Mouse (Mus musculus): ENCODE measurements around the gene Eif4ebp2. TPM values are rescaled to one million over a fixed set of nuclear protein-coding genes. Genes with fewer than 3 reads are reported as not detected.
A peak's percentile ranks its signal among the peaks of the same experiment; 100 is the strongest.

Gene Eif4ebp2
- polyA plus RNA-seq, 1 experiment: 93.7 TPM

DNA sequence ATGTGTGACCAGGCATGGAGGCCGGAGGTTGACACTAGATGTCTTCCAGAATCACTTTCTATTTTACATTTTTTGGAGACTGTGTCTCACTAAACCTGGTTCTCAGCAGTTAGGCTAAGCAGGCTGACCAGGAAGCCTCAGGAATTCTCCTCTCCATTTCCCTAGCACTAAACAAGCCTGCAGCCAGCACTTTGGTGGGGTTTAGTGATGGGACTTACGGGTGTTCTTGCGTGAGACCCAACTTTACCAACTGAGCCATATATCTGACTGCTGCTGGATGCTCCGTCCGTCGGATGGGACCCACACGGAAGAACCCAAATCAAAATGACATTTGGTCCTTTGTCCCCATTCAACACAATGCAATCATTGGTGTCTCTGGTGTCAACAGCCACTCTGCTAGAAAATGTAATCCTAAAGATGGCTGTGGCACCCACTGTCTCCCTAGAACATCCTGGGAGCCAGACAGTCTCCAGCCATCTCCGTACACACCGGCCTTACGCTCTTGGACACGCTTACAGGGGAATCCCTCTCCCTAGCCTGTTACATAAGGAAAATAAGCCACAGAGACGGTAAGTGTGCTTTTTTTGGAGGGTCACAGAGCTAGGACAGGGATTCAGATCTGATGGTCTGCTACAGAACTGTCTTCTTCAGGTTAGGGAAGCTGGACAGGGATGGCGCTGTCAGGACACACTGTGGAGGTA, 73.0 kb downstream of the Eif4ebp2 start:
- no peak overlapping the region for H3K4me3 ChIP-seq (ENCODE audit: extremely low read depth, insufficient read depth, insufficient read length)
- H3K36me3 ChIP-seq (ENCODE audit: control insufficient read depth, insufficient read depth, low read length): no peaks in the 10 kb centered on the region
- no peak for DNase-seq (ENCODE audit: low read depth in 1 of 2, low spot score in 2 of 2)
- TF ChIP-seq POLR2A (IDR thresholded peaks at IDR 0.05; ENCODE audit: low read depth, low read length) (no peak), CTCF (IDR thresholded peaks at IDR 0.05; ENCODE audit: extremely low read depth, insufficient read depth, insufficient read length, insufficient replicate concordance) (no peak)
- peaks cover 8% of the 10 kb centered on the region for H3K27me3 ChIP-seq (ENCODE audit: control insufficient read depth, insufficient read depth, low read length)
- peak overlapping the region; percentile 58; the same call in 1 of the 2 replicates for H3K27ac ChIP-seq (ENCODE audit: insufficient read depth, low read length)
- WGBS: 90% methylated on average over 13 of the region's 13 CpGs
- no peaks in the 10 kb centered on the region for H3K4me1 ChIP-seq (ENCODE audit: control insufficient read depth, insufficient read depth, insufficient read length)

DNA sequence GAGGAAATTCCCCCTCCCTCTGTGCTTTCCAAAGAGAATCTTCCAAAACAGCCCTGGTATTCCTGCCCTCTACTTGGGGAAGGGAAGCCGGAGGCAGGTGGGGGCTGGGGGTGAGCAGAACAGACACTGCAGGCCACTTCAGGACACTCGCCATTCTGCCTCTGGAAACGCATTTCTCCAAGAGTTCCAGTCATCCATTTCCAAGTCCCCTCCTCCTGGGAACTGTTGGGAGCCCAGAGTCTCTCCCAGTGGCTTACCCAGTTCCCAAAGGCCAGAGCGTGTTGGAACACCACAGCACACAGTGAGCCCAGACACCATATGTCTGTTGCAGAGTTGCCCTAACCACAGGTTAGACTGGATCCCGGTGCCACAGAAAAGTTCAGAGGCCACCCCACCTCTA, 73.8 kb downstream of the Eif4ebp2 start:
- 83% methylated on average over 5 of the region's 5 CpGs for WGBS
- peaks cover 8% of the 10 kb centered on the region for H3K27me3 ChIP-seq (ENCODE audit: control insufficient read depth, insufficient read depth, low read length)
- TF ChIP-seq POLR2A (IDR thresholded peaks at IDR 0.05; ENCODE audit: low read depth, low read length) (no peak), CTCF (IDR thresholded peaks at IDR 0.05; ENCODE audit: extremely low read depth, insufficient read depth, insufficient read length, insufficient replicate concordance) (no peak)
- no peaks in the 10 kb centered on the region for H3K36me3 ChIP-seq (ENCODE audit: control insufficient read depth, insufficient read depth, low read length)
- H3K4me3 ChIP-seq (ENCODE audit: extremely low read depth, insufficient read depth, insufficient read length): no peak overlapping the region
- no peak overlapping the region for H3K27ac ChIP-seq (ENCODE audit: insufficient read depth, low read length)
- no peak for DNase-seq (ENCODE audit: low read depth in 1 of 2, low spot score in 2 of 2)
- peaks cover 6% of the 10 kb centered on the region; the same call in 1 of the 2 replicates for H3K4me1 ChIP-seq (ENCODE audit: control insufficient read depth, insufficient read depth, insufficient read length)

Other genes with a start within 250 kb of the Eif4ebp2 start
- 6.9 and 7.0 TPM in 2 replicates for gene Adamts14, start 179.2 kb downstream of the Eif4ebp2 start, polyA plus RNA-seq (2012; rRNA removed)
- 16.2 and 17.4 TPM in 2 replicates for gene Prf1, start 154.8 kb downstream of the Eif4ebp2 start, polyA plus RNA-seq (2012; rRNA removed)
- gene Pald1, start 69.1 kb downstream of the Eif4ebp2 start, polyA plus RNA-seq (2012; rRNA removed): 11.7 and 15.0 TPM in 2 replicates
- gene Nodal, start 34.7 kb downstream of the Eif4ebp2 start, polyA plus RNA-seq (2012; rRNA removed): 0.14 and 0.19 TPM in 2 replicates
- 5.8 and 7.6 TPM in 2 replicates for gene Lrrc20, start 23.1 kb upstream of the Eif4ebp2 start, polyA plus RNA-seq (2012; rRNA removed)
- 0.02 TPM in 1 of 2 replicates, not detected in the other for gene Npffr1, start 142.8 kb upstream of the Eif4ebp2 start, polyA plus RNA-seq (2012; rRNA removed)
- gene Ppa1, start 195.9 kb upstream of the Eif4ebp2 start, polyA plus RNA-seq (2012; rRNA removed): 8.2 and 9.5 TPM in 2 replicates
- gene Sar1a, start 227.6 kb upstream of the Eif4ebp2 start, polyA plus RNA-seq (2012; rRNA removed): 29.7 and 42.7 TPM in 2 replicates
- 43.2 and 67.7 TPM in 2 replicates for gene Tysnd1, start 242.9 kb upstream of the Eif4ebp2 start, polyA plus RNA-seq (2012; rRNA removed)

All from spleen, adult 2 months (tissue).